Comparison of ENCODE assay signal across 8 mouse cellular contexts in genomic region chr19:4961928-4962601, GRCm38 (mm10). TPM values are rescaled to one million over a fixed set of nuclear protein-coding genes. Genes with fewer than 3 reads are reported as not detected.
DNase-seq lines count a peak whose midpoint lies in the region; ATAC-seq lines count a peak whose summit lies in the region.

Gene Mrpl11, plus strand, starts transcription at chr19:4962147.

- H3K9me3 ChIP-seq in hindbrain, embryonic 11.5 days (ENCODE audit: control insufficient read depth, low read length): no peaks in the 10 kb centered on the region

- peak; percentile 94 for DNase-seq in Muller cell, postnatal 12 days (ENCODE audit: inconsistent ontology term)
- peak; percentile 92 for DNase-seq in cerebellum, adult 9-11 months
- peak; percentile 89 to 96 for DNase-seq in frontal cortex, adult 2 months (ENCODE audit: extremely low spot score in 1 of 2, low spot score in 1 of 2)
- peak; percentile 93 for DNase-seq in hindbrain, embryonic 11.5 days (ENCODE audit: low spot score)
- DNase-seq in layer of hippocampus, postnatal 10 days (ENCODE audit: low spot score in 2 of 2): peak; percentile 81 to 89
- peak; percentile 96 for DNase-seq in lung, postnatal 10 days
- peak; percentile 85 for DNase-seq in ovary, postnatal 36 days (ENCODE audit: low spot score)
- peak; percentile 87 for DNase-seq in thymus, postnatal 25 days

- H3K27ac ChIP-seq in hindbrain, embryonic 11.5 days (ENCODE audit: low read depth, low read length): peak within 1 kb of the TSS; percentile 31; the same call in 1 of the 2 replicates

- peak; percentile 94 for ATAC-seq in hindbrain, embryonic 11.5 days (ENCODE audit: low FRiP score)

- no peaks in the 10 kb centered on the region for H3K27me3 ChIP-seq in hindbrain, embryonic 11.5 days (ENCODE audit: control insufficient read depth, insufficient read depth, low read length)

- peak within 1 kb of the TSS; percentile 80 for H3K9ac ChIP-seq in hindbrain, embryonic 11.5 days (ENCODE audit: low read depth, low read length)

- peaks cover 3% of the 10 kb centered on the region; the same call in 1 of the 2 replicates for H3K36me3 ChIP-seq in hindbrain, embryonic 11.5 days (ENCODE audit: control insufficient read depth, insufficient read depth, low read length)

- under 1% methylated on average over 34 of the region's 34 CpGs for WGBS in hindbrain, embryonic 11.5 days

- peak within 1 kb of the TSS; percentile 72 for H3K4me3 ChIP-seq in hindbrain, embryonic 11.5 days (ENCODE audit: low read depth, low read length)

- H3K4me2 ChIP-seq in hindbrain, embryonic 11.5 days (replicated peaks; ENCODE audit: low read depth, low read length): peak within 1 kb of the TSS; percentile 43

- no peaks in the 10 kb centered on the region for H3K4me1 ChIP-seq in hindbrain, embryonic 11.5 days (replicated peaks; ENCODE audit: control insufficient read depth, insufficient read depth, low read length)

RNA-seq across cellular contexts. Expression of gene Mrpl11, which starts in this region (rescaled TPM):
- 52.3 and 64.9 TPM in 2 replicates for polyA plus RNA-seq in frontal cortex, adult 2 months (2012; rRNA removed)
- 153 and 158 TPM in 2 replicates for polyA plus RNA-seq in hindbrain, embryonic 11.5 days (2014; fragmentation: Nextera tagmentation; extraction: Ambion mirVana)
- total RNA-seq in layer of hippocampus, postnatal 10 days (2021): 10 to 100 TPM; 62.7 to 68.8 TPM

Comparison
In these comparisons a context has a peak if more than half of its experiments do, and no peak if none do; other contexts are left out.
1. Peak in every context shown above with its lines: DNase-seq, ATAC-seq, H3K4me3 ChIP-seq and H3K27ac ChIP-seq.